In the genomic region with DNA sequence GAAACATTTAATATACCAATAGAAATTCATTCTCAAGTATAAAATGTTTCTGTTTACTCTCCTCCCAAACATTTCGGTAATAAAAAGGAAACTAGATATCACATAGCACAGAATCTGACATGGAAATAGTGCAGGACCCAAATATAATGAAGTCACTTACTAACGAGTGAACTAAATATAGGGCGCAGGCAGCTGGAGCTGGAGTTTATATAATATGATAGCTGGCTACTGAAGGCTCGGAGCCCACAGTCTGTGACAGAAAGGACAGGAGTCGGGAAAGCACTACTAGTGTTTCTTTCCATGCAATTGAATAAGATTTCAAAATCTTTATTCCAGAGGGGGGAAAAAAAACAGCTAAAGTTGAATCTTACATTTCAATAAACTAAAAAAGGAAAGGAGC, we compare ENCODE assay signal across 20 mouse cellular contexts. TPM values are rescaled to one million over a fixed set of nuclear protein-coding genes. Genes with fewer than 3 reads are reported as not detected.
DNase-seq lines count a peak whose midpoint lies in the region; TF ChIP-seq lines count a peak whose summit lies in the region.
"Had no signal": no experiment of that assay in that cellular context is flagged by ENCODE, and none has a peak within 500 bp of the region (broad histone marks: within the 10 kb centered on the region; RNA-seq: fewer than 3 reads in every experiment).

No protein-coding gene starts in this region.

- intact Hi-C loops in heart, postnatal 10 days (cut with DNase I), result loop anchor here (2.0 kb wide), 2 partner anchors 18 to 24 kb away; no protein-coding TSS in a partner anchor

- peak overlapping the region; percentile 71 for H3K27ac ChIP-seq in layer of hippocampus, adult 2 months
- peak overlapping the region; percentile 39; the same call in 1 of the 2 replicates for H3K27ac ChIP-seq in cortical plate, adult 2 months (ENCODE audit: insufficient read depth, low read length)
- H3K27ac ChIP-seq: embryonic facial prominence, embryonic 15.5 days; forebrain, embryonic 10.5 days; hindbrain, postnatal 0 days; limb, embryonic 10.5 days; macrophage; midbrain, embryonic 12.5 days had no signal

- no peak for TF ChIP-seq POLR2A in cortical plate, adult 2 months (IDR thresholded peaks at IDR 0.05; ENCODE audit: extremely low read depth, insufficient read depth, low read length)

- TF ChIP-seq CTCF in layer of hippocampus, adult 2 months (conservative IDR thresholded peaks at IDR 0.05), result no peak
- TF ChIP-seq CTCF in cortical plate, adult 2 months (IDR thresholded peaks at IDR 0.05; ENCODE audit: extremely low read depth, insufficient read depth, low read length), result no peak

- peaks cover 12% of the 10 kb centered on the region for H3K4me1 ChIP-seq in cortical plate, adult 2 months (ENCODE audit: control insufficient read depth, insufficient read depth, low read length)
- H3K4me1 ChIP-seq: embryonic facial prominence, embryonic 15.5 days; forebrain, embryonic 10.5 days had no signal

- peak; percentile 27 to 55 for DNase-seq in frontal cortex, adult 2 months (ENCODE audit: extremely low spot score in 1 of 2, low spot score in 1 of 2)
- DNase-seq in frontal cortex, postnatal 14 days (ENCODE audit: low spot score in 2 of 2), result no peak
- peak in 1 of 2 experiments; percentile 17 for DNase-seq in layer of hippocampus, adult 2 months (ENCODE audit: low spot score in 2 of 2)
- DNase-seq in layer of hippocampus, postnatal 14 days (ENCODE audit: low spot score in 2 of 2), result no peak
- peak; percentile 31 to 52 for DNase-seq in heart, postnatal 10 days
- DNase-seq in lung, postnatal 25 days (ENCODE audit: low spot score), result no peak
- no peak for DNase-seq in yolk sac, embryonic 10.5 days (ENCODE audit: low spot score)
- DNase-seq: adrenal gland, postnatal 10 days; kidney, adult 18-20 months; kidney, postnatal 25 days; layer of hippocampus, adult 9-11 months; lung, embryonic 14.5 days; thymus, adult 18-20 months had no signal

- no peak overlapping the region for H3K4me3 ChIP-seq in layer of hippocampus, adult 2 months
- H3K4me3 ChIP-seq in cortical plate, adult 2 months (ENCODE audit: insufficient read depth, low read length), result no peak overlapping the region
- H3K4me3 ChIP-seq: embryonic facial prominence, embryonic 15.5 days; forebrain, embryonic 10.5 days; limb, embryonic 10.5 days; midbrain, embryonic 12.5 days had no signal

RNA-seq across cellular contexts. Expression of a gene that starts 25.8 kb away (rescaled TPM):
- polyA plus RNA-seq in frontal cortex, adult 2 months (2012; rRNA removed), result 32.2 and 33.3 TPM in 2 replicates
- 10 to 100 TPM; 69.4 to 72.5 TPM for total RNA-seq in layer of hippocampus, adult 2 months (2021)
- 10 to 100 TPM; 50.7 to 52.9 TPM for total RNA-seq in layer of hippocampus, postnatal 14 days (2021)
- polyA plus RNA-seq in cortical plate, adult 2 months (2012; rRNA removed), result 36.9 and 37.9 TPM in 2 replicates
- total RNA-seq in heart, postnatal 10 days (2021), result 100 to 1,000 TPM; 194 to 211 TPM

RNA-seq across cellular contexts. Expression of a gene that starts 57.6 kb away (rescaled TPM):
- polyA plus RNA-seq in frontal cortex, adult 2 months (2012; rRNA removed), result 28.6 and 29.4 TPM in 2 replicates
- total RNA-seq in layer of hippocampus, adult 2 months (2021), result 10 to 100 TPM; 81.2 to 87.4 TPM
- 10 to 100 TPM; 88.8 to 99.4 TPM for total RNA-seq in layer of hippocampus, postnatal 14 days (2021)
- 46.0 and 46.7 TPM in 2 replicates for polyA plus RNA-seq in cortical plate, adult 2 months (2012; rRNA removed)
- under 1 TPM; 0.12 to 0.24 TPM for total RNA-seq in heart, postnatal 10 days (2021)
- polyA plus RNA-seq: macrophage had no signal

Comparison
In these comparisons a context has a peak if more than half of its experiments do, and no peak if none do; other contexts are left out.
1. DNase-seq: peak in frontal cortex, adult 2 months (2 of 2) and heart, postnatal 10 days (2 of 2); none in frontal cortex, postnatal 14 days (0 of 2), layer of hippocampus, postnatal 14 days (0 of 2), lung, postnatal 25 days (single experiment) and yolk sac, embryonic 10.5 days (single experiment).
2. RNA of a gene that starts 57.6 kb away (total RNA-seq): 88.8 to 99.4 TPM in layer of hippocampus, postnatal 14 days and 81.2 to 87.4 TPM in layer of hippocampus, adult 2 months; 0.12 to 0.24 TPM in heart, postnatal 10 days; every median in the first group is over 10 times any median in the second.